Mouse (Mus musculus) layer of hippocampus, adult 9-11 months (tissue): ENCODE data around the gene Nudt17.
"Not testable (repeated sequence)": the region's sequence is repeated elsewhere in the genome, so short reads cannot be mapped to it uniquely, and the experiment has no call there.

Experiments
- DNase-seq: peaks from one replicate; pipeline ENCODE4 v3.0.0; 2022

Nudt17 gene

DNA sequence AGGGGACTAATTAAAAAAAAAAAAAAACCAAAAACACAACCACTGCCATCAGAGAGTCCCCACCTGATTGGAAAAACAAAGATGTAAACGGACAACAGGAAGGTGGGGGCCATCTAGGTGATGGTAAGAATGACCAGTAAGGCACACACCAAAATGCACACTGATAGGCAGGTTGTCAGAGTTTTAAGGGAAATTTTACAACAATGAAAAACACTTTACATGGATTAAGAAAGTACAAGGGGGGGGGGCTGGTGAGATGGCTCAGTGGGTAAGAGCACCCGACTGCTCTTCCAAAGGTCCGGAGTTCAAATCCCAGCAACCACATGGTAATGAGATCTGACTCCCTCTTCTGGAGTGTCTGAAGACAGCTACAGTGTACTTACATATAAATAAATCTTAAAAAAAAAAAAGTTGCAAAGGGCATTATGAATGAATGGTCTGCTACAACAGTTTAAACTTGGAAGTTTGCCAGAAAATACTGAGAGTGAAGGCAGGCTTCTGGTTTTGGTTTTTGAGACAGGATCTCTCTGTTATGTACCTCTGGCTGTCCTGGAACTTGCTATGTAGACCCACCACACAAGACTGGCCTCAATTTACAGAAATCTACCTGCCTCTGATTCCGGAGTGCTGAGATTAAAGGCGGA is 39.8 kb downstream of the Nudt17 start:
- no peak for DNase-seq

DNA sequence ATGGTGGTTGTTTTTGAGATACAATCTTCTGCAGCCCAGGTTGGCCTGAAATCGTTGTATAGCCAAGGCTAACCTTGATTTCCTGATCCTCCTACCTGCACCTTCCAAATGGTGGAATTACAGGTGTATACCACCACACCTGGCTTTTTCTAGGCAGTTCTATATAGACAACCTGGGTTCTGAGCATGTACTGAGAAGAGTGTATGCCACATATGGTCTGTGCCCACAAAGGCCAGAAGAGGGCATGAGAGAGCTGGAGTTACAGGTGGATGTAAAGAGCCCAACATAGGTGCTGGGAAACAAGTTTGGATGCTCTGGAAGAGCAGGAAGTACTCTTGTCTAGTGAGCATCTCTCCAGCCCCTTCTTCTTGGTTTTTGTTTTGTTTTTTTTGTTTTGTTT is 41.0 kb downstream of the Nudt17 start:
- no peak for DNase-seq

- DNase-seq, result no peak
Observed at GRCm38 (mm10) chr3:96666916-96667315, 41.4 kb downstream of the Nudt17 start.

GRCm38 (mm10) chr3:96665732-96666363 is 42.5 kb downstream of the Nudt17 start:
- DNase-seq, result not testable (repeated sequence)

DNA sequence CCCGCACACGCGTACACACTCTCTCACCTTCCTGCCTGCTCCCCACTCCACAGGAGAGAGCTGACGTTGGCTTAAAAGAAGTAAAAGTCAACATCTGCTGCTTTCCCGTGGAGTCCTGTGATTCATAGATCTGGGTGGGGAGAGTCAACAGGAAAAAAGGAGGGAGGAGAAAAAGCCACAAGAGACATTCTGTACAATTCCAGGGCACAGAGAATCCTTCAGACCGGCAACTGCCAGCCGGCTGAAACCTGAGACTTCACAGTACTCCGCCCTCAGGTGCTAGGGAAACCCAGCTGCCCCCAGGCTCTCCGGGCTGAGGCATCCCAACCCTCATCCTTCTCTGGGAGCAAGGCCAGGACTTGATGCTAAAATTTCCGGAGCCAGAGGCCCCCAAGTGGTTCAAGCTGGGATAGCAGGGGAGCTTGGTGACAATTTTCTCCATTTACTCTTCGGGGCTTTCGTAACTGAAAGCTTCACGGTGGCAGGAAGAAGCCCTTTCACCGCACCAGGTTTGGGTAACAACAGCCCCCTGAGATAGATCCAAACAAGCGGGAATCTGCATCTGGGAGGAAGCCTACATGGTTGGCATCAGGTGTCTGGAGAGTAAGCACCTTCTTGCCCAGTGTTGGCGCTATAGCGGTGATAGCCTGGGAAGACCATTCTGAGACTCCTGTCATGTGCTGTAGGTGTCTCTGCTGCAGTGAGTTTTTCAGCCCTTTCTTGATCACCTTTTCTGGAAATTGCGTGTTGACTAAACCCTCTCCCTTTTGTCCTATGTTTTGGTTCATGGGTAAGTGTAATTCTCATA is 44.7 kb downstream of the Nudt17 start:
- DNase-seq, result peak; percentile 72

DNA sequence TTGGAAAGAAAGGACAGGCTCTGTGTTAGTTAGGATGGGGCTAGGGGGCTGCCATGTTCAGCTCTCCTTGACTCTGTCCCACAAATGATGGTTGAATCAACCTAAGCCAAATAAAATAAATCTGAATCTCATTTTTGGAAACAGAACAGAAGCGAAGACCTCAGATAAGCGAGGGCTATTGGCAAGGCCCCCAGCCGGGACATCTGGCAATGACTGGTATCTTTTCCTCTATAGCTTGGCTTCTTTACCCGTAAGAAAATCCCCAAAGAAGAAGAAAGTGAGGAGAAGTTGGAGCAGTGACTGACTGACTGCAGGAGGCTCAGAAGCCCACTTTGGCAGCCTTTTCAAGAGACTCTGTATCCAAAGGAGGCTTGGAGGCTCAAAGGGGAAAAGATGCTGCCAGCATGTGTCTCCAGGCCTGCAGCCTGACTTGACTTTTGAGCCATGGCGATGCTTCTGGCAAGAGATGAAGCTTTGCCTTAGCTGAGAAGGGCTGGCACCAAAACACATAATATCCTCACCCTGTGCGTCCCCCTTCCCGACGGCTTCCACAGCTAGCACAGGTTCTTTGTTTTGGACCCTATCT is 45.5 kb downstream of the Nudt17 start:
- no peak for DNase-seq

DNA sequence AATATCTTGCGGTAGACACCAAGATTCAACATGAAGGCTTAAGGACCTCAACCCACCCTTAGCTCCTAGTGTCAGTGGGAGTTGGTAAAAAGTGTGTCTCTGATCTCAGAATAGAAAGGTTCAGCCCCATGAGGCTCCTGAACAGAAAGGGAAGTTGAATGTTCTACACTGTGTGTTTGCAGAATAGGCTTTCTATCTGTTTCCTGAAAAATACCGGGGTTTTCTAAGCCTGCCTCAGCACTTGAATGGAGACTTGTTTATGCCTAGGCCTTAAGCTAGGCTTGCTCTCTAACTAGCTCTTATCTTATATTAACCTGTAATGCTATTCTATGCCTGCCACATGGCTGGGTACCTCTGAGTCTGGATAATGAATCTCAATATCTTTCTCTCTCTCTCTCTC is 47.5 kb downstream of the Nudt17 start:
- DNase-seq, result no peak
